Mouse (Mus musculus): ENCODE data around the gene Il4ra. TPM values are rescaled to one million over a fixed set of nuclear protein-coding genes. Genes with fewer than 3 reads are reported as not detected.

Il4ra gene
- total and polyA plus RNA-seq, 2 experiments from 2014 or later = 4.5 to 14.3 TPM

GRCm38 (mm10) chr7:125511852-125512251, 40.1 kb upstream of the Il4ra start:
- H3K27me3 ChIP-seq (ENCODE audit: insufficient read depth, low read length) = no peaks in the 10 kb centered on the region
- DNase-seq (ENCODE audit: low spot score) (no peak), ATAC-seq (no peak)
- H3K27ac ChIP-seq = no peak overlapping the region
- no peak for TF ChIP-seq CTCF (IDR thresholded peaks at IDR 0.05; ENCODE audit: low read depth)
- H3K9ac ChIP-seq (replicated peaks; ENCODE audit: low read length) = no peak overlapping the region
- H3K4me2 ChIP-seq (ENCODE audit: low read depth, low read length) = no peak overlapping the region
- no peaks in the 10 kb centered on the region for H3K36me3 ChIP-seq (ENCODE audit: insufficient read depth, low read length)
- whole genome bisulfite sequencing = 79% methylated on average over 2 of the region's 2 CpGs
- H3K9me3 ChIP-seq (ENCODE audit: low read length) = no peaks in the 10 kb centered on the region
- H3K4me1 ChIP-seq (ENCODE audit: insufficient read depth, low read length) = no peaks in the 10 kb centered on the region
- H3K4me3 ChIP-seq (ENCODE audit: low read length) = no peak overlapping the region

GRCm38 (mm10) chr7:125515081-125515853, 36.7 kb upstream of the Il4ra start:
- H3K4me2 ChIP-seq (ENCODE audit: low read depth, low read length) = no peak overlapping the region
- no peaks in the 10 kb centered on the region for H3K4me1 ChIP-seq (ENCODE audit: insufficient read depth, low read length)
- H3K4me3 ChIP-seq (ENCODE audit: low read length) = no peak overlapping the region
- 76% methylated on average over 5 of the region's 5 CpGs for WGBS
- no peak overlapping the region for H3K9ac ChIP-seq (replicated peaks; ENCODE audit: low read length)
- ATAC-seq (no peak), DNase-seq (ENCODE audit: low spot score) (no peak)
- no peaks in the 10 kb centered on the region for H3K9me3 ChIP-seq (ENCODE audit: low read length)
- H3K36me3 ChIP-seq (ENCODE audit: insufficient read depth, low read length) = no peaks in the 10 kb centered on the region
- no peak for TF ChIP-seq CTCF (IDR thresholded peaks at IDR 0.05; ENCODE audit: low read depth)
- H3K27ac ChIP-seq = no peak overlapping the region
- no peaks in the 10 kb centered on the region for H3K27me3 ChIP-seq (ENCODE audit: insufficient read depth, low read length)

GRCm38 (mm10) chr7:125516723-125517122, 35.2 kb upstream of the Il4ra start:
- Histone ChIP-seq H3K4me1 (ENCODE audit: insufficient read depth, low read length) (no peaks in the 10 kb centered on the region), H3K27me3 (ENCODE audit: insufficient read depth, low read length) (no peaks in the 10 kb centered on the region), H3K27ac (no peak overlapping the region), H3K4me2 (ENCODE audit: low read depth, low read length) (no peak overlapping the region), H3K9me3 (ENCODE audit: low read length) (no peaks in the 10 kb centered on the region), H3K36me3 (ENCODE audit: insufficient read depth, low read length) (no peaks in the 10 kb centered on the region), H3K4me3 (ENCODE audit: low read length) (no peak overlapping the region), H3K9ac (replicated peaks; ENCODE audit: low read length) (no peak overlapping the region)
- 89% methylated on average over 8 of the region's 8 CpGs for WGBS
- ATAC-seq = no peak
- DNase-seq (ENCODE audit: low spot score) = no peak
- no peak for TF ChIP-seq CTCF (IDR thresholded peaks at IDR 0.05; ENCODE audit: low read depth)

- no peaks in the 10 kb centered on the region for H3K27me3 ChIP-seq (ENCODE audit: insufficient read depth, low read length)
- 77% methylated on average over 6 of the region's 6 CpGs for WGBS
- no peak overlapping the region for H3K4me3 ChIP-seq (ENCODE audit: low read length)
- ATAC-seq (no peak), DNase-seq (ENCODE audit: low spot score) (no peak)
- no peak overlapping the region for H3K4me2 ChIP-seq (ENCODE audit: low read depth, low read length)
- no peaks in the 10 kb centered on the region for H3K9me3 ChIP-seq (ENCODE audit: low read length)
- no peak for TF ChIP-seq CTCF (IDR thresholded peaks at IDR 0.05; ENCODE audit: low read depth)
- no peak overlapping the region for H3K9ac ChIP-seq (replicated peaks; ENCODE audit: low read length)
- no peaks in the 10 kb centered on the region for H3K4me1 ChIP-seq (ENCODE audit: insufficient read depth, low read length)
- H3K27ac ChIP-seq = no peak overlapping the region
- H3K36me3 ChIP-seq (ENCODE audit: insufficient read depth, low read length) = no peaks in the 10 kb centered on the region
Measured at GRCm38 (mm10) chr7:125517470-125517869, 34.5 kb upstream of the Il4ra start.

- H3K27me3 ChIP-seq (ENCODE audit: insufficient read depth, low read length) = no peaks in the 10 kb centered on the region
- TF ChIP-seq CTCF (IDR thresholded peaks at IDR 0.05; ENCODE audit: low read depth) = no peak
- H3K4me2 ChIP-seq (ENCODE audit: low read depth, low read length) = no peak overlapping the region
- no peak for DNase-seq (ENCODE audit: low spot score)
- H3K9me3 ChIP-seq (ENCODE audit: low read length) = no peaks in the 10 kb centered on the region
- no peaks in the 10 kb centered on the region for H3K4me1 ChIP-seq (ENCODE audit: insufficient read depth, low read length)
- no peaks in the 10 kb centered on the region for H3K36me3 ChIP-seq (ENCODE audit: insufficient read depth, low read length)
- H3K4me3 ChIP-seq (ENCODE audit: low read length) = no peak overlapping the region
- H3K27ac ChIP-seq = no peak overlapping the region
- ATAC-seq = no peak
- whole genome bisulfite sequencing = 98% methylated on average over 3 of the region's 3 CpGs
- no peak overlapping the region for H3K9ac ChIP-seq (replicated peaks; ENCODE audit: low read length)
Measured at GRCm38 (mm10) chr7:125519715-125520114, 32.2 kb upstream of the Il4ra start.

- Histone ChIP-seq H3K9ac (replicated peaks; ENCODE audit: low read length) (no peak overlapping the region), H3K9me3 (ENCODE audit: low read length) (no peaks in the 10 kb centered on the region), H3K4me3 (ENCODE audit: low read length) (no peak overlapping the region), H3K4me1 (ENCODE audit: insufficient read depth, low read length) (no peaks in the 10 kb centered on the region), H3K27me3 (ENCODE audit: insufficient read depth, low read length) (no peaks in the 10 kb centered on the region), H3K4me2 (ENCODE audit: low read depth, low read length) (no peak overlapping the region), H3K36me3 (ENCODE audit: insufficient read depth, low read length) (no peaks in the 10 kb centered on the region), H3K27ac (no peak overlapping the region)
- no peak for ATAC-seq
- 79% methylated on average over 3 of the region's 3 CpGs for WGBS
- DNase-seq (ENCODE audit: low spot score) = no peak
- TF ChIP-seq CTCF (IDR thresholded peaks at IDR 0.05; ENCODE audit: low read depth) = no peak
Measured at GRCm38 (mm10) chr7:125523051-125523450, 28.9 kb upstream of the Il4ra start.

- no peak overlapping the region for H3K9ac ChIP-seq (replicated peaks; ENCODE audit: low read length)
- no peak for ATAC-seq
- 93% methylated on average over 6 of the region's 6 CpGs for WGBS
- H3K27me3 ChIP-seq (ENCODE audit: insufficient read depth, low read length) = no peaks in the 10 kb centered on the region
- no peak overlapping the region for H3K27ac ChIP-seq
- H3K9me3 ChIP-seq (ENCODE audit: low read length) = no peaks in the 10 kb centered on the region
- H3K36me3 ChIP-seq (ENCODE audit: insufficient read depth, low read length) = no peaks in the 10 kb centered on the region
- no peak overlapping the region for H3K4me2 ChIP-seq (ENCODE audit: low read depth, low read length)
- no peaks in the 10 kb centered on the region for H3K4me1 ChIP-seq (ENCODE audit: insufficient read depth, low read length)
- no peak overlapping the region for H3K4me3 ChIP-seq (ENCODE audit: low read length)
- DNase-seq (ENCODE audit: low spot score) = no peak
- TF ChIP-seq CTCF (IDR thresholded peaks at IDR 0.05; ENCODE audit: low read depth) = no peak
Measured at GRCm38 (mm10) chr7:125527186-125527585, 24.7 kb upstream of the Il4ra start.

Data from hindbrain, postnatal 0 days (tissue).